ENCODE assay signal across 9 mouse cellular contexts in genomic region chr10:54059092-54059496, GRCm38 (mm10). TPM values are rescaled to one million over a fixed set of nuclear protein-coding genes. Genes with fewer than 3 reads are reported as not detected.
DNase-seq lines count a peak whose midpoint lies in the region; ATAC-seq and TF ChIP-seq lines count a peak whose summit lies in the region.
"Had no signal": no experiment of that assay in that cellular context is flagged by ENCODE, and none has a peak within 500 bp of the region (broad histone marks: within the 10 kb centered on the region; RNA-seq: fewer than 3 reads in every experiment).

No protein-coding gene starts in this region.

- H3K27me3 ChIP-seq in heart, embryonic 12.5 days (replicated peaks): no peaks in the 10 kb centered on the region
- no peaks in the 10 kb centered on the region for H3K27me3 ChIP-seq in CH12.LX (replicated peaks)
- H3K27me3 ChIP-seq in limb, embryonic 10.5 days (ENCODE audit: low read depth, poor library complexity, severe bottlenecking): no peaks in the 10 kb centered on the region
- no peaks in the 10 kb centered on the region for H3K27me3 ChIP-seq in forebrain, embryonic 16.5 days (replicated peaks; ENCODE audit: control insufficient read depth, insufficient read depth, low read length)
- no peaks in the 10 kb centered on the region for H3K27me3 ChIP-seq in forebrain, embryonic 15.5 days
- H3K27me3 ChIP-seq: midbrain, embryonic 13.5 days had no signal

- no peak for TF ChIP-seq RAD21 in CH12.LX (IDR thresholded peaks at IDR 0.05; ENCODE audit: low read depth, low read length)

- H3K4me2 ChIP-seq in heart, embryonic 12.5 days: no peak overlapping the region; the same call in 1 of the 2 replicates
- peak overlapping the region; percentile 55; the same call in 1 of the 2 replicates for H3K4me2 ChIP-seq in CH12.LX (ENCODE audit: insufficient read depth, low read depth, poor library complexity, severe bottlenecking)
- no peak overlapping the region for H3K4me2 ChIP-seq in forebrain, embryonic 16.5 days (ENCODE audit: low read length)
- no peak overlapping the region for H3K4me2 ChIP-seq in forebrain, embryonic 15.5 days (replicated peaks)
- H3K4me2 ChIP-seq: midbrain, embryonic 13.5 days had no signal

- in situ Hi-C loops in CH12.LX (cut with MboI; ENCODE audit: low pct_ligation_motif_present, low pct_unique_long_range_greater_than_20kb, low sequenced_read_pairs): no loop called here

- no peak overlapping the region for H3K9ac ChIP-seq in heart, embryonic 12.5 days
- H3K9ac ChIP-seq in CH12.LX (ENCODE audit: insufficient read depth, low read depth): peak overlapping the region; percentile 48; the same call in 1 of the 2 replicates
- H3K9ac ChIP-seq in forebrain, embryonic 16.5 days (replicated peaks; ENCODE audit: low read depth, low read length): no peak overlapping the region
- no peak overlapping the region for H3K9ac ChIP-seq in forebrain, embryonic 15.5 days (replicated peaks)
- H3K9ac ChIP-seq: midbrain, embryonic 13.5 days had no signal

- TF ChIP-seq POLR2A in CH12.LX (IDR thresholded peaks at IDR 0.05; ENCODE audit: low read depth, low read length): no peak

- H3K4me1 ChIP-seq in heart, embryonic 12.5 days (replicated peaks): peaks cover 35% of the 10 kb centered on the region
- H3K4me1 ChIP-seq in CH12.LX (ENCODE audit: control insufficient read depth in 1 of 2, insufficient read depth in 2 of 2): peaks cover 37 to 80% of the 10 kb centered on the region in 2 experiments
- H3K4me1 ChIP-seq in limb, embryonic 10.5 days: peaks cover 14% of the 10 kb centered on the region
- H3K4me1 ChIP-seq in forebrain, embryonic 16.5 days (replicated peaks; ENCODE audit: control insufficient read depth, insufficient read depth, low read length): no peaks in the 10 kb centered on the region
- H3K4me1 ChIP-seq in forebrain, embryonic 15.5 days: no peaks in the 10 kb centered on the region

- no peak for TF ChIP-seq EP300 in CH12.LX (IDR thresholded peaks at IDR 0.05; ENCODE audit: low read length)

- no peak overlapping the region for H3K4me3 ChIP-seq in heart, embryonic 12.5 days
- H3K4me3 ChIP-seq in CH12.LX (replicated peaks in 1 of 3; ENCODE audit: low read depth in 2 of 3, low read length in 2 of 3, poor library complexity in 1 of 3): no peak overlapping the region
- no peak overlapping the region for H3K4me3 ChIP-seq in limb, embryonic 10.5 days
- no peak overlapping the region for H3K4me3 ChIP-seq in forebrain, embryonic 16.5 days (replicated peaks; ENCODE audit: low read length)
- H3K4me3 ChIP-seq in forebrain, embryonic 15.5 days: no peak overlapping the region
- H3K4me3 ChIP-seq: midbrain, embryonic 13.5 days had no signal

- peak; percentile 84 for ATAC-seq in heart, embryonic 12.5 days (ENCODE audit: insufficient number of reproducible peaks, low FRiP score)
- ATAC-seq in forebrain, embryonic 16.5 days: no peak
- no peak for ATAC-seq in forebrain, embryonic 15.5 days (replicated peaks)
- ATAC-seq: midbrain, embryonic 13.5 days had no signal

- WGBS in heart, embryonic 12.5 days: 5% methylated on average over 3 of the region's 3 CpGs
- WGBS in limb, embryonic 10.5 days: 2% methylated on average over 3 of the region's 3 CpGs
- 32% methylated on average over 3 of the region's 3 CpGs for WGBS in forebrain, embryonic 16.5 days
- WGBS in forebrain, embryonic 15.5 days: 28% methylated on average over 3 of the region's 3 CpGs

- no peak for DNase-seq in heart, postnatal 4 days
- no peak for DNase-seq in CH12.LX (ENCODE audit: extremely low read depth)
- peak; percentile 84 for DNase-seq in embryo, embryonic 10 days (ENCODE audit: low spot score)
- DNase-seq in limb, embryonic 10.5 days (ENCODE audit: low spot score): peak; percentile 41
- no peak for DNase-seq in cerebellum, adult 9-10 months

- TF ChIP-seq CTCF in CH12.LX (conservative IDR thresholded peaks at IDR 0.05 in 1 of 2, IDR thresholded peaks at IDR 0.05 in 1 of 2; ENCODE audit: low read depth in 2 of 2, low read length in 2 of 2): no peak

- peaks cover 10% of the 10 kb centered on the region; the same call in 1 of the 2 replicates for H3K36me3 ChIP-seq in heart, embryonic 12.5 days
- H3K36me3 ChIP-seq in CH12.LX (replicated peaks in 1 of 2; ENCODE audit: control insufficient read depth in 1 of 2, insufficient read depth in 1 of 2, low read length in 1 of 2): peaks cover 43 to 58% of the 10 kb centered on the region in 2 experiments
- no peaks in the 10 kb centered on the region for H3K36me3 ChIP-seq in limb, embryonic 10.5 days
- H3K36me3 ChIP-seq in forebrain, embryonic 16.5 days (ENCODE audit: control insufficient read depth, insufficient read depth): no peaks in the 10 kb centered on the region
- no peaks in the 10 kb centered on the region for H3K36me3 ChIP-seq in forebrain, embryonic 15.5 days
- H3K36me3 ChIP-seq: midbrain, embryonic 13.5 days had no signal

- peak overlapping the region; percentile 58; the same call in 1 of the 2 replicates for H3K27ac ChIP-seq in heart, embryonic 12.5 days (ENCODE audit: poor library complexity, severe bottlenecking)
- peak overlapping the region; percentile 5; the same call in 1 of the 2 replicates for H3K27ac ChIP-seq in CH12.LX (ENCODE audit: insufficient read depth, low read depth)
- H3K27ac ChIP-seq in limb, embryonic 10.5 days: no peak overlapping the region
- no peak overlapping the region for H3K27ac ChIP-seq in forebrain, embryonic 16.5 days (ENCODE audit: low read length)
- H3K27ac ChIP-seq in forebrain, embryonic 15.5 days (replicated peaks): no peak overlapping the region
- H3K27ac ChIP-seq: midbrain, embryonic 13.5 days had no signal

- H3K9me3 ChIP-seq in heart, embryonic 12.5 days (replicated peaks): no peaks in the 10 kb centered on the region
- H3K9me3 ChIP-seq in CH12.LX (replicated peaks; ENCODE audit: low read length): no peaks in the 10 kb centered on the region
- H3K9me3 ChIP-seq in limb, embryonic 10.5 days (replicated peaks): no peaks in the 10 kb centered on the region
- H3K9me3 ChIP-seq in forebrain, embryonic 16.5 days (ENCODE audit: control insufficient read depth, low read length): no peaks in the 10 kb centered on the region
- no peaks in the 10 kb centered on the region for H3K9me3 ChIP-seq in forebrain, embryonic 15.5 days
- H3K9me3 ChIP-seq: midbrain, embryonic 13.5 days had no signal

- peaks cover 72% of the 10 kb centered on the region for H3K79me2 ChIP-seq in CH12.LX (replicated peaks; ENCODE audit: control insufficient read depth, extremely low read depth, insufficient read depth, poor library complexity, severe bottlenecking)

- dilution Hi-C loops in CH12.LX (cut with MboI; ENCODE audit: extremely low pct_ligation_motif_present, extremely low pct_unique_long_range_greater_than_20kb, low sequenced_read_pairs): no loop called here

TF ChIP-seq in CH12.LX, 34 proteins besides CTCF, POLR2A, EP300 and RAD21:
- TF ChIP-seq MAFK (IDR thresholded peaks at IDR 0.05; ENCODE audit: insufficient replicate concordance, low read length) (no peak), IRF4 (IDR thresholded peaks at IDR 0.05; ENCODE audit: low read depth, low read length) (no peak), UBTF (IDR thresholded peaks at IDR 0.05; ENCODE audit: low read depth, low read length) (no peak), MEF2A (IDR thresholded peaks at IDR 0.05; ENCODE audit: borderline replicate concordance, low read depth, low read length) (no peak), ZMIZ1 (IDR thresholded peaks at IDR 0.05; ENCODE audit: low read depth, low read length) (no peak), POLR2AphosphoS2 (IDR thresholded peaks at IDR 0.05; ENCODE audit: low read depth, low read length) (no peak), ZC3H11A (IDR thresholded peaks at IDR 0.05; ENCODE audit: low read depth, low read length) (no peak), ZKSCAN1 (IDR thresholded peaks at IDR 0.05; ENCODE audit: borderline replicate concordance, low read depth, low read length) (no peak), CHD1 (IDR thresholded peaks at IDR 0.05; ENCODE audit: low read depth, low read length) (no peak), PAX5 (IDR thresholded peaks at IDR 0.05; ENCODE audit: low read length) (no peak), USF1 (IDR thresholded peaks at IDR 0.05; ENCODE audit: low read depth, low read length) (no peak), ETS1 (conservative IDR thresholded peaks at IDR 0.05; ENCODE audit: low read depth, low read length) (no peak), JUND (conservative IDR thresholded peaks at IDR 0.05; ENCODE audit: low read depth, low read length) (no peak), RCOR1 (conservative IDR thresholded peaks at IDR 0.05; ENCODE audit: low read depth, low read length) (no peak), SMC3 (IDR thresholded peaks at IDR 0.05; ENCODE audit: low read depth, low read length) (no peak), GABPA (IDR thresholded peaks at IDR 0.05; ENCODE audit: insufficient replicate concordance, low read depth, low read length) (no peak), KAT2A (IDR thresholded peaks at IDR 0.05; ENCODE audit: insufficient replicate concordance, low read length) (no peak), MAZ (IDR thresholded peaks at IDR 0.05; ENCODE audit: low read depth, low read length) (no peak), CHD2 (IDR thresholded peaks at IDR 0.05; ENCODE audit: low read length) (no peak)

RNA-seq across cellular contexts. Expression of gene Man1a, which starts 17.3 kb away (rescaled TPM):
- polyA plus RNA-seq in heart, embryonic 12.5 days (2016; fragmentation: Nextera tagmentation; extraction: Ambion mirVana): 9.4 and 10.6 TPM in 2 replicates
- total RNA-seq in heart, postnatal 4 days (2021): 10 to 100 TPM; 21.4 to 22.1 TPM
- total RNA-seq in CH12.LX (2012; rRNA removed) (187 and 191 TPM in 2 replicates), CH12.LX (2014; rRNA removed) (211 and 215 TPM in 2 replicates)
- polyA plus RNA-seq in CH12.LX (2012; ENCODE audit: insufficient read length, low read depth): 104 and 112 TPM in 2 replicates
- 2.7 and 3.5 TPM in 2 replicates for polyA plus RNA-seq in limb, embryonic 10.5 days (2016; fragmentation: Nextera tagmentation; extraction: Ambion mirVana)
- polyA plus RNA-seq in forebrain, embryonic 16.5 days (2015; fragmentation: Nextera tagmentation; extraction: Ambion mirVana): 3.2 and 3.8 TPM in 2 replicates
- 2.9 and 3.2 TPM in 2 replicates for polyA plus RNA-seq in forebrain, embryonic 15.5 days (2015; fragmentation: Nextera tagmentation; extraction: Ambion mirVana)

Comparison
In these comparisons a context has a peak if more than half of its experiments do, and no peak if none do; other contexts are left out.
1. H3K27ac ChIP-seq: peak in heart, embryonic 12.5 days (single experiment) and CH12.LX (single experiment); none in limb, embryonic 10.5 days (single experiment), forebrain, embryonic 16.5 days (single experiment) and forebrain, embryonic 15.5 days (single experiment).
2. DNase-seq: peak in embryo, embryonic 10 days (single experiment) and limb, embryonic 10.5 days (single experiment); none in heart, postnatal 4 days (single experiment), CH12.LX (single experiment) and cerebellum, adult 9-10 months (single experiment).